Mouse (Mus musculus) mouse trophoblast stem cell (cell line): ENCODE measurements at regions not wholly inside any gene's neighbourhood (a gene's known extent, or its start where the extent isn't known, plus 50 kb on each side); places are given as distances from the start of the nearest gene placed in this dataset.

ENCODE experiments used
- in situ Hi-C, 2 experiments: fragments of 300-500 bp; cut with MseI, MboI; formaldehyde crosslinking; loops; 2 replicates in 1 of 2; 3 replicates in 1 of 2; pipeline ENCODE4 v1.15.1; 2025

DNA sequence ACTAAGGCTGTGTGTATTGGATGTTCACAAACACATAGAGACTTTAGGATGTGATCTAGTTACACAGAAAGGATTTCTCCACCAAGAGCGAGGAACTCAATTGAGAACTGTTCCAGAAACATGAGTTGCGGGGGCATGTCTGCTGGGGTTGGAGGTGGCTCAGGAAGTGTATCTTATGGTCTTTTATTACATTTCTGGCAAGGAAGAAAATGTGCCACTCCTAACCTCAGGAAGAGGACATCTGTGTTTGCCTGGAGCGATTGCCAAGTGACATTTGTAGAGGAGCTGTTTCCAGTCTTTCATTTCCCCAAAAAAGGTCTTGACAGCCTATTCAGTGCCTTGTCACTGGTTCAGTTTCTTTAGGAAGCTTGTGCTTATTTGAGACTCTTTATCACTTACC, 606.2 kb downstream of the Tmem182 start:
- in situ Hi-C loops = no loop called here

DNA sequence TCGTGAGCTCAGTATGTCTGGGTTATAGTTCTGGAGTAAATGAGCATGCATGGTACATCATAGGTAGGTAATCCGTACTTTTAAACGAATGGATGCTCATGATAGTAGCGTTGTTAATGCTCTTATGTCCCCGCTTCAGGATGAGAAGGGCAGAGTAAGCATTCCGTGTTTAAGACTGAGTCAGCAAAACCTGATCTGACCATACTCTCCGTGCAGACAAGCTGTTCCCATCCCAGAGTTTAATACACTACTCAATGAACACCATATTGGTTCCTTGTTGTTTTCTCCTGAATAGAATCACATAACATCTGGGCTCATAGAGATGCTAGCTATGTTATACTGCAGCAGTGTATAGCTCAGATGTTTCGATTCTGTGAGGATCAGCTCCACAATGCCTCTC, 606.7 kb downstream of the Tmem182 start:
- in situ Hi-C loops = no loop called here

DNA sequence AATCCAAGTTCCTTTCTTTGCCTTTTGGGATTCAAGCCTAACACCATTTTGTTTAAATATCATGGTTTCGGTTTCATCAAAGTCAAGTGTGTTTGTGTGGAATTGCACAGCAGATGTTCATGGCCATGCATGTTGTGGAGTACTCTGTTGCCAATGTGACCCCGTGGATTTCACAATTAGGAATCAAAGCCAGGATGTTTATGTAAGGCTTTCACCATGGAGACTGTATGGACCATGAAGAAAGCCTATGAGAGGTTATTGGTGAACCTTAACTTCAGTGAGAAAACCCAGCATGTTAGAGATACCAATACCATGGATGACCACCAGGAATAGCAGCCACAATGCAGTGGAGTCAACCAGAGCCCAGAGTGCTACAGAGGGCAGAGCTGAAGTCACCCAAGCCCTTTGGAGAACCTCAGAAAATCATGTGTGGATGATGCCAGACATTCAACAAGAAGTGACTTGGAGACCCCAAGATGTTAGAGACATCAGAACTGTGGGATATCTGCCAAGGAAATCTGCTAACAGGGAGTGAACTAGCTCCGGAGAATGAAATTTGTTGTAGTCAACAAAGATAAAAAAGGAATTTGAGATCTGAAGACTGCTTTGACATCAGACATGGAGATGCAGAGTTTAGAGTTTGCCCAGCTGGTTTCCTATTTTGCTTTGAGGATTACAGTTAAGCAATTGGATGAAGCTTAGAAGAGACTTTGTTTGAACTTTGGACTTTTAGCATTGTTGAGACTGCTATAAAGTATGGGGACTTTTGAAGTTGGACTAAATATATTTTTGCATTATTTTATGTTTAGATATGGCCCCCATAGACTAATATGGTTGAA, 615.3 kb downstream of the Tmem182 start:
- in situ Hi-C loops = no loop called here

GRCm38 (mm10) chr1:41427853-41428252, 622.5 kb downstream of the Tmem182 start:
- in situ Hi-C loops = no loop called here

GRCm38 (mm10) chr1:41431127-41431690, 625.8 kb downstream of the Tmem182 start:
- in situ Hi-C loops = no loop called here

DNA sequence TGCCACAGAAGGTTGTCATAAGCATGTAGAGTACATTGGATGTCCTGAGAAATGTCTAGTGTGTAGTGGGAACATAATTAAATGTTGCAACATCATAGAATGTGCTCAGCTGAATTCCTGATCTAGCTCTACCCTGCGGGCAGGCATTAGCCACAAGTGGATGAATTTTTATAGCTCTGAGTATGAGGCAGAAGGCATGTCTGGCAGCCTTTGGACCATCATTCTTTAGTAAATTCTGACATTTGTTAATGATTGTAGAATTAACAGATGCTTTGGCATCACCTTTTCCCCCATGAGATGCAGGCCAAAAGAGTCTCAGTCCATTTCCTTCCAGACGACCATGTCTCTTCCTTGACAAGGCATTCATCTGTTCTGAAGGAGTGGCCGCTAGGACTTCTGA, 630.0 kb downstream of the Tmem182 start:
- in situ Hi-C loops = no loop called here

DNA sequence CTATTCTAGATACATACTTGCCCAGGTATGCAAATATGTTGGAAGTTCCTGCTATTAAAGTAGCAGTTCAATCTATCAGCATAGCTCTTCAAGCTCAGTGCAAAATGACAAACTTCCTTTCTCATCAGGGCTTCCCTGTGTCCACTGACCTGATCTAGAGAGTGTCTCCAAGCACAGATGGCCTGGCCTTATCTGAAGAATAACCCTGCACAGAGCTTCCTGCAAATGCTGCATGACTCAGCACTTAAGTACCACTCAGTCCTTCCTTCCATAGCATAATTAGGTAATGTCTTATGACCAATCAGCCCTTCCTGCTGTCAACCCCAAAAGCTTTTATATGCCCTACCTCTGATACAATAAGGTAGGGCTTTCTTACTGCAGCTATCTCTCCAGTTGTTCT, 644.6 kb downstream of the Tmem182 start:
- in situ Hi-C loops = no loop called here
